Mouse (Mus musculus): ENCODE measurements at regions not wholly inside any gene's neighbourhood (a gene's known extent, or its start where the extent isn't known, plus 50 kb on each side); places are given as distances from the start of the nearest gene placed in this dataset.

GRCm38 (mm10) chr8:36354926-36355325 is 589.3 kb downstream of the Gm19410 start:
- no peaks in the 10 kb centered on the region for H3K36me3 ChIP-seq (ENCODE audit: control insufficient read depth in 1 of 2, insufficient read depth in 2 of 2, low read length in 2 of 2)
- H3K79me2 ChIP-seq (ENCODE audit: control insufficient read depth, insufficient read depth, low read length, poor library complexity): no peaks in the 10 kb centered on the region
- no peak overlapping the region for H3K9ac ChIP-seq (ENCODE audit: control insufficient read depth, low read depth, low read length, poor library complexity, severe bottlenecking)
- no peaks in the 10 kb centered on the region for H3K9me3 ChIP-seq (replicated peaks; ENCODE audit: insufficient read depth, low read length)
- DNase-seq (ENCODE audit: low read depth, low spot score): no peak
- no peak overlapping the region for H3K4me3 ChIP-seq (ENCODE audit: control insufficient read depth in 1 of 2, insufficient read depth in 1 of 2, low read depth in 2 of 2, low read length in 2 of 2)
- no peaks in the 10 kb centered on the region; a peak in 1 of 4 replicates for H3K27me3 ChIP-seq (ENCODE audit: control insufficient read depth in 1 of 2, insufficient read depth in 2 of 2, low read length in 2 of 2)
- TF ChIP-seq BHLHE40 (IDR thresholded peaks at IDR 0.05; ENCODE audit: borderline replicate concordance, low read depth, low read length) (no peak), TBP (IDR thresholded peaks at IDR 0.05; ENCODE audit: low read depth, low read length) (no peak), POLR2A (IDR thresholded peaks at IDR 0.05; ENCODE audit: control insufficient read depth in 1 of 2, insufficient read depth in 1 of 2, low read depth in 1 of 2, low read length in 2 of 2, poor library complexity in 1 of 2) (no peak), ZC3H11A (IDR thresholded peaks at IDR 0.05; ENCODE audit: low read depth, low read length) (no peak), ELF1 (IDR thresholded peaks at IDR 0.05; ENCODE audit: low read depth, low read length) (no peak), ZKSCAN1 (IDR thresholded peaks at IDR 0.05; ENCODE audit: low read depth, low read length) (no peak), UBTF (IDR thresholded peaks at IDR 0.05; ENCODE audit: borderline replicate concordance, insufficient read depth, low read depth, low read length) (no peak), NELFE (IDR thresholded peaks at IDR 0.05; ENCODE audit: low read depth, low read length) (no peak), MEF2A (IDR thresholded peaks at IDR 0.05; ENCODE audit: extremely low read depth, insufficient replicate concordance, low read depth, low read length, poor library complexity, severe bottlenecking) (no peak), KAT2A (conservative IDR thresholded peaks at IDR 0.05; ENCODE audit: low read depth, low read length) (no peak)
- H3K4me1 ChIP-seq (ENCODE audit: control insufficient read depth in 1 of 2, insufficient read depth in 2 of 2, low read length in 2 of 2): no peaks in the 10 kb centered on the region
- no peak overlapping the region for H3K27ac ChIP-seq (ENCODE audit: control insufficient read depth, low read depth, low read length)

DNA sequence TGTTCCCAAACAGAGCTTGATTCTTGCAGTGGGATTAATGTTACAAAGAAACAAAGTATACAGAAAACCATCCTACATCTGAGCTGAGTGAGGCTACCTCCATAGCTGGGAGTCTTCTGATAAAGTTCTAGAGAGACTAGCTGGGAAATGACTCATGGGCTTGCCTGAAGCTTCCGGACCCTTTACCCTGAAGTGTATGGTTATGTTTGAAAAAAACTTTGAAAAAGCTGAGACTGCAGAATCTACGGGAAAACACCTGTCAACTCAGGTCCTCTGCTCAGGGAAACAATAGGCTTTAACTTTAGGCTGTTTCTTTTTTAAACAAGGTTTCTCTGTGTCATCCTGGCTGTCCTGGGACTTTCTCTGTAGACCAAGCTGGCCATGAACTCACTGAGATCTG is 593.4 kb downstream of the Gm19410 start:
- no peaks in the 10 kb centered on the region; a peak in 1 of 4 replicates for H3K27me3 ChIP-seq (ENCODE audit: control insufficient read depth in 1 of 2, insufficient read depth in 2 of 2, low read length in 2 of 2)
- DNase-seq (ENCODE audit: low read depth, low spot score): no peak
- no peaks in the 10 kb centered on the region for H3K79me2 ChIP-seq (ENCODE audit: control insufficient read depth, insufficient read depth, low read length, poor library complexity)
- no peak overlapping the region for H3K4me3 ChIP-seq (ENCODE audit: control insufficient read depth in 1 of 2, insufficient read depth in 1 of 2, low read depth in 2 of 2, low read length in 2 of 2)
- no peak overlapping the region for H3K27ac ChIP-seq (ENCODE audit: control insufficient read depth, low read depth, low read length)
- no peaks in the 10 kb centered on the region for H3K36me3 ChIP-seq (ENCODE audit: control insufficient read depth in 1 of 2, insufficient read depth in 2 of 2, low read length in 2 of 2)
- H3K4me1 ChIP-seq (ENCODE audit: control insufficient read depth in 1 of 2, insufficient read depth in 2 of 2, low read length in 2 of 2): no peaks in the 10 kb centered on the region
- H3K9ac ChIP-seq (ENCODE audit: control insufficient read depth, low read depth, low read length, poor library complexity, severe bottlenecking): no peak overlapping the region
- TF ChIP-seq USF1 (IDR thresholded peaks at IDR 0.05; ENCODE audit: low read depth, low read length) (no peak), UBTF (IDR thresholded peaks at IDR 0.05; ENCODE audit: borderline replicate concordance, insufficient read depth, low read depth, low read length) (no peak), ZC3H11A (IDR thresholded peaks at IDR 0.05; ENCODE audit: low read depth, low read length) (no peak), ZNF384 (IDR thresholded peaks at IDR 0.05; ENCODE audit: low read depth, low read length) (no peak), GABPA (IDR thresholded peaks at IDR 0.05; ENCODE audit: low read depth, low read length) (no peak), E2F4 (IDR thresholded peaks at IDR 0.05; ENCODE audit: borderline replicate concordance, low read depth, low read length) (no peak)
- H3K9me3 ChIP-seq (replicated peaks; ENCODE audit: insufficient read depth, low read length): no peaks in the 10 kb centered on the region

DNA sequence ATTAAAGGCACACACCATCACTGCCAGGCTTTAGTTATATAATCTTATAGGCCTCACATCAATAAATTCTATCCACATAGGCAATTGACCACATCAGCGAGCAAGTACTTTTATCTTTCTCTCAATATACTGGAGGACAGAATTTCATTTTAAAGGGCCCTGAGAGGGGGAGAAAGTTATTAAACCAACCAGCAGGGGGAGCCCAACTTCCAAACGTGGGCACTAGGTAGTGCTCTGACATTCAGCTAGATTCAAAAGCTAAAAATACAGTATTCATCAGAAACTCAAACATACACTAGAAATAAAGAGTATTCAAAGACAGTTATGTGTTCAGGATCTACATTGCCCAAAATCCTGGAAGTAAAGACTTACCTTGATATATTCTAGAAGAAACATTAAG is 595.7 kb downstream of the Gm19410 start:
- no peaks in the 10 kb centered on the region for H3K4me1 ChIP-seq (ENCODE audit: control insufficient read depth in 1 of 2, insufficient read depth in 2 of 2, low read length in 2 of 2)
- H3K27ac ChIP-seq (ENCODE audit: control insufficient read depth, low read depth, low read length): no peak overlapping the region
- peak; percentile 74 for DNase-seq (ENCODE audit: low read depth, low spot score)
- H3K4me3 ChIP-seq (ENCODE audit: control insufficient read depth in 1 of 2, insufficient read depth in 1 of 2, low read depth in 2 of 2, low read length in 2 of 2): no peak overlapping the region
- no peak overlapping the region for H3K9ac ChIP-seq (ENCODE audit: control insufficient read depth, low read depth, low read length, poor library complexity, severe bottlenecking)
- no peaks in the 10 kb centered on the region for H3K36me3 ChIP-seq (ENCODE audit: control insufficient read depth in 1 of 2, insufficient read depth in 2 of 2, low read length in 2 of 2)
- no peaks in the 10 kb centered on the region for H3K9me3 ChIP-seq (replicated peaks; ENCODE audit: insufficient read depth, low read length)
- H3K79me2 ChIP-seq (ENCODE audit: control insufficient read depth, insufficient read depth, low read length, poor library complexity): no peaks in the 10 kb centered on the region
- H3K27me3 ChIP-seq (ENCODE audit: control insufficient read depth in 1 of 2, insufficient read depth in 2 of 2, low read length in 2 of 2): no peaks in the 10 kb centered on the region
- no peak for TF ChIP-seq KAT2A (conservative IDR thresholded peaks at IDR 0.05; ENCODE audit: low read depth, low read length)
- no peak for TF ChIP-seq GABPA (IDR thresholded peaks at IDR 0.05; ENCODE audit: low read depth, low read length)
- no peak for TF ChIP-seq USF2 (IDR thresholded peaks at IDR 0.05; ENCODE audit: borderline replicate concordance in 1 of 2, insufficient read depth in 1 of 2, low read depth in 1 of 2, low read length in 2 of 2)
- no peak for TF ChIP-seq ELF1 (IDR thresholded peaks at IDR 0.05; ENCODE audit: low read depth, low read length)
- TF ChIP-seq RAD21 (IDR thresholded peaks at IDR 0.05; ENCODE audit: low read depth, low read length): peak; percentile 72
- TF ChIP-seq HCFC1 (IDR thresholded peaks at IDR 0.05; ENCODE audit: low read depth, low read length): no peak
- TF ChIP-seq USF1 (IDR thresholded peaks at IDR 0.05; ENCODE audit: low read depth, low read length): no peak
- peak; percentile 49 for TF ChIP-seq ZC3H11A (IDR thresholded peaks at IDR 0.05; ENCODE audit: low read depth, low read length)
- no peak for TF ChIP-seq TAL1 (IDR thresholded peaks at IDR 0.05; ENCODE audit: low read length)
- no peak for TF ChIP-seq E2F4 (IDR thresholded peaks at IDR 0.05; ENCODE audit: borderline replicate concordance, low read depth, low read length)
- peak; percentile 54 to 73 (median 62) for TF ChIP-seq CTCF (IDR thresholded peaks at IDR 0.05 in 2 of 3, conservative IDR thresholded peaks at IDR 0.05 in 1 of 3; ENCODE audit: control insufficient read depth in 1 of 3, insufficient read depth in 1 of 3, low read depth in 2 of 3, low read length in 3 of 3, poor library complexity in 1 of 3, severe bottlenecking in 1 of 3)
- peak; percentile 77 for TF ChIP-seq SMC3 (IDR thresholded peaks at IDR 0.05; ENCODE audit: low read depth, low read length)
- no peak for TF ChIP-seq MXI1 (IDR thresholded peaks at IDR 0.05; ENCODE audit: low read depth, low read length)

Measured in MEL (cell line).